Mouse (Mus musculus): ENCODE measurements around the gene Creb3l1.

The Creb3l1 gene

DNA sequence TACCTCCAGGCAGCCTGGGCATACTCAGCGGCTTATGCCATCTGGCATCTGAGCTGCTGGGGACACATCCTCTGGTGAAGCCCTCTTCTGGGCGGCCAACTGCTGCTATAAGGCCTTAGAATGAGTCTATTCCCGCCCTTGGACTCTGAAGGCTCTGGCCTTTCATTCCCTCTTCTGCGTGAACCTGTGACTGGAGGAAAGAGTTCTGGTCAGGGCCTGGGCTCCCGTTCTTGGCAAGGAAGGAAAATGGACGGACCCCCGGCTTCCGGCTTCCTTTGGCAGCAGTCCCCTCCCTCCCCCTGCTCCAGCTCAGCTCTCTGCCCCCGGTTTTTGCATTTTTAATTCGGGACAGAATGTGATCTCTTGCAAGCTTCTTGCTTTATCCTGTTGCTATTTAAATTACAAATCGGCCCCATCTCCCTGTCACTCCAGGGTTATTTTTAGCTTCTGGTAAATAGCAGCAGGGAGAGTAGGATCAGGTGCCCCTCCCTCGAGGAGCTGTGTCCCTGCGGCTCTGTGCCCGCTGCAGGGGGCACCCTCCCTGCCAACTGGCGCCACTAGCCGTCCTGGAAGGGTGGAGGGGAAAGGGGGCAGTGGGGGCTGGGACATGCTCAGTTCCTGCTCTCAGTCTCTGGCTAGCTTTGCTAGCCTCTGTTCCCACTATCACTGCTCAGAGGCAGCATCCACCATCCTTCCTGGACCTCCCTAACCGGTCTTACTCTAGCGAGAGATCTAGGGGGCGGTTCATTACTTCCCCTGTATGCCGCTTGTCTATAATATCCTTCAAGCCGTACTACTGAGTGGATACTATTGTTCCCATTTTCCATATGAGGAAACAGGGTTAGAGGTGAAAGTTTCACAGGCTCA is 52.8 kb downstream of the Creb3l1 start:
- in situ Hi-C loops (cut with MboI; ENCODE audit: low sequenced_read_pairs): no loop called here

DNA sequence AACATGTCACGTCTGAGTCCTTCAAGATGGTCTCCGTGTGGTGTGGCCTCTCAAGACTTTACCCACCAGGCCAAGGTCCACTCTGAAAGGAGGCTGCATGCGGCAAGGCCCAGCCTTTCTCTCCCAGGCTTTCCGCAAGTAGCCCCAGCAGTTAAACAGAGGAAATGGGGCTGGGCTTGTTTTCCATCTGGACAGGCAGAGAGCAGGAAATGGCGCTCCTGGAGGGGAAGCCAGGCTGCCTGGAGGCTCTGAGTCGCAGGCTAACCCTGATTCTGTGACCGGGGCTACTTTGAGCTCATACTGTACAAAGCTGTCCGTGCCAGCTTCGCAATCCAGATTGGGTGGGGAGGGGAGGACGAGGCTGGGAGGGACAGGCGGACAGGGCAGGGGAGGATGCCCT is 56.3 kb downstream of the Creb3l1 start:
- in situ Hi-C loops (cut with MboI; ENCODE audit: low sequenced_read_pairs): no loop called here

DNA sequence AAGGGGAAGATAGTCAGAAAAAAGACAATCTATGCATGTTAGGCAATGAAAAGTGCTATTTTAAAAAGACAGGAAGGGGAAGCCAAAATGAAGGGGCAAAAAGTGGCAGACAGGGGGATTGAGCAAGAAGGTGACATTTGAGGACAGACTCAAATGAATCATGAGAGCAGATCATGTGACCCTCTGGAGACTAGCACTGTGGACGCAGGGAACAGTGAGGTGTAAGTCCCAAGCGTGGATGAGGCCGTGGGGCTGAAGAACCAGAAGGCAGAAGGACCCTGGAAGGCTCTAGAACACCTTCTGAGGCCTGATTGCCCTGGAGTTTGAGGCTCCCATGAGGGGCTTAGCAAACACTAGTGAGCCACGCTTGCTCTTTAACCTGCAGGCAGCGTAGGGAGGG is 57.9 kb downstream of the Creb3l1 start:
- in situ Hi-C loops (cut with MboI; ENCODE audit: low sequenced_read_pairs): no loop called here

DNA sequence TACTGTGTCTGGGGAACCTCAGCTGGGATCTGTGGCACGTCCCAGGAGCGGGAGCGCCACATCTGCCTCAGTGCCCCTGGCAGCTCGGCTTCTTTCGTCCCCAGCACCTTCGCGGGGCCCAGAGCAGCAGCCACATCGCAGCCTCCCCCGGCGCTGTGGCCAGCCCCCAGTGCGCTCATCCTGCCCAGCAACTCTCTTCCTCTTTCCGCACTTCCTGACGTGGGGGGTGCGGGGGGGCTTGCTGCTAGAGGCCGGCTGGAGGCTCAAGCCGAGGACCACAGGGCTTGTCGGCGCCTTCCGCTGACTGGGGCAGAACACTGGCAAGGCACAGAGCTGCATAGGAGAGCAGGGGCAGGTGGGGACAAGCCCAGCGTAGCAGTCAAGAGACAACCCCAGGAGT is 58.9 kb downstream of the Creb3l1 start:
- in situ Hi-C loops (cut with MboI; ENCODE audit: low sequenced_read_pairs): no loop called here

DNA sequence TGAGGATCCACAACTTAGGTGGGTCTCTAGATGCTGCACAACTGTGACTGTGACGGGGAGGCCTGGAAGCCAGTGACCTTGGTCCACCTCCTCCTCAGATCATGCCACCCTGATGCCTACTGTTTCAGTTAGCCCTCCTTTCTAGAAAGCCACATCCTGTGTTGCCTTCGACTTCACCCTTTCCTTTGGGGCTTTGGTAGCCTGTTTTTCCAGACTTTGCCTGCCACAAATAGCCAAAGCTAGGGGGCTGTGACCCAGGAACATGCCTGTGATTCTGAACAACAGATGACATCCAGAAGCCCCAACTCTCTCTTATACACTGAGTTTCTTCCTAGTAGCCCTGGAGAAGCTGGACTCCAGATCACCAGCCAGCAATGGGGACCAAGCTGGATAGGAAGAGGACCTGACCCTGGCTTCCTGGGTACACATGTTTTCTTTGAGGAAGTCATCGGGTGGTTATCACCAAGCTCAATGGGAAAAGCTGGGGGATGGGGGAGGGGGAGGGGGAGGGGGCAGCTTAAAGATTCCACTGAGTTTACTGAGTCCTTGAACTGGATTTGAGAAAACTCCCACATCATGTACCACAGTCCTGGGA is 59.6 kb downstream of the Creb3l1 start:
- in situ Hi-C loops (cut with MboI; ENCODE audit: low sequenced_read_pairs): no loop called here

DNA sequence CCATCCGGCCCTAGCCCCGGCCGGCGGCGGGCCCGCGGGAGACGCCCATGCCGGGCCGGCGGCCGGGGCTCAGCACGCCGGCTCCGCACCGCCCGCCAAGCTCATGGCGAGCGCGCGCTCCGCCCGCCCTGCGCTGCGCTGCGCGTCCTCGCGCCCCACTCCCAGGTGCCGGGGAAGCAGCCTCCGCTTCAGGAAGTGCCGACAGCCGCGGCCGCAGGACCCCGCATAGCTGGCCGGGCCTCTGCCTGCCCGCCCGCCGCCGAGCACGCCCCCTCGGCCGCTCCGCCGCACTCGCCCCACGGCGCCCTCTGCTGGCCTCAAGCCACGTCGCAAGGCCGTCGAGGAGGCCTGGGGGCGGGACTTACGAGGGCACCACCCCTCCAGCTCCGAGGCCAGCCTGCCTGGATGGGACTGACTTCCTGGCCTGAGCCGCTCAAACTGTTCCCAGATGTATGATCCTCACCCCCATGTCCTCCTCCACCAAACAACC is 60.8 kb downstream of the Creb3l1 start:
- in situ Hi-C loops (cut with MboI; ENCODE audit: low sequenced_read_pairs): no loop called here

DNA sequence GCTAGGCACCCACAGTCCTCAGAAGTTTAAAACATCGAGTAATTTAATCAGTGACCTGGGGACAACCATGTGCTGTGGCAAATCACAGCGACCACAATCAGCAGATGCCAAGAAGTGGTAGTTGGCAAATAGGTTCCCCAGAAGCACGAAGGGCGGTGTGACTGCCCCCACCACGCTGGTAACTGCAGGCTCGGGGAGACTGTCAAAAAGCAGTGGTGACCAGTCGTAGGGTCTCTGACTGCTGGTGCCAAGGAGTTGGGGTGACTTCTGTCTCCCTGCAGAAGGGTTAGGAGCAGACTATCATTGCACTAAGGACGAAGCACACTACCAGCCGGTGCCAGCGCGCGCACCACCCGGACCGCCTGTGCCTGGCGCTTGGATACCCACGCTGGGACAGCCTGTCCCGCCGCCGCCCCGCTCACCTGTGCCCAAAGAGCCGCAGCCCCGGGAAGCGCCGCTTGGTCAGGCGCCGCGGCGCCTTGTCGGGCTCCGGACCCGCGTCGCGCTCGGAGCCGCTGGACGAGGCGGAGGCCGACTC is 61.4 kb downstream of the Creb3l1 start:
- in situ Hi-C loops (cut with MboI; ENCODE audit: low sequenced_read_pairs): no loop called here

DNA sequence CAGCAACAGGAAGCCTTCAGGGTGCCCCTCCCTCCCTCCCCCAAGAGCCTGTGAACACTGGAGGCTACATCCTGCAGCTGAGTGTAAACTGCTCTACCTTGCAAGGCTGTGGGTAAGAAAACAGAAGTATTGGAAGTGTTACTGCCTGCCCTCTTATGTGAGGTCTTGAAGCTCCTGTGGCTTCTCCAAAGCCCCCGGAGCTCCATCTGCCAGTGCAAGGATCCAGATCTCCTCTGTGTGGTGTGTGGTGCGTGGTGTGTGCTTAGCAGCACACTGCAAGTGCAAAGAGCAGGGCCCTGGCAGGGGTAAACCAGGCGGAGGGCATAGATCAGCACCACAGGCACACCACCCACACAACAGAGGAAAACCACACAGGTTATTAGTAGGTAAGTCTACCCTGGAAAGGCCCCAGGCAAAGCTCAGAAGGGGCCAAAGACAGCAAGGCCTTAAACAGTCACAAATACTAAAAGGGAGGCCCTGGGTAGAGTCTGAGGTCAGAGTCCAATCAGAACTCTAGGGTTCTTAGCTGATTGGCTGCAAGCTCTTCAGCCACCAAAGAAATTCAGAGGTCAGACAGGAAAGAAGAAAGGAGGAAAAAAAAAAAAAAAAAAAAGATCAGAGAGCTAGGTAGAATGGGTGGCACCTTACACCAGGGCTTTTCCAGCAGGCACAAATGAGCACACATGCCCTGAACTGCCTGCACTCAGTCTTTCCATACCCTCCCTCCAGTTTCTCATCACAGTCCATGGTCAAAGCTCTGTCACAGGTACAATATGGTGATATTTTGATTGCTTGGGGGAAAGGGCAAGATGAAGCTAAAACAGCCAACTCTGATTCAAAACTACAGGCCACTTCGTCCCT is 62.2 kb downstream of the Creb3l1 start:
- in situ Hi-C loops (cut with MboI; ENCODE audit: low sequenced_read_pairs): no loop called here

DNA sequence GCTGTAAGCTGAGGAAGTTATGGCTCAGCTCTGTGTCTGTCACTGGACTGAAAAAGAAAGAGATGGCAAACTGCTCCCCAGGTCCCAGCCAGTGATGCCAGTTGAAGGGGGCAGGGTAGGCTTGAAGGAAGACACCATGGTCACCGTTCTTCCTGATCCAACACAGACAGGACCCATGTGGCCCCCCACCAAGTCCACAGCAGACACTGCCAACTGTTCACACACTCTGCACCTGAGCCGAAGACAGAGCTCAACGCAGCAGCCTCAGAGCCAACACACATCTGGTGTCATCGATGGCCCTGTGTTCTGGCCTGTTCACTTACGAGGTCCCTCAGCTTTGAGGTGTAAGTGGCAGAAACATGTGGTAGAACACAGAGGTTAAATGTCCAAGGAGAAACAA is 63.8 kb downstream of the Creb3l1 start:
- in situ Hi-C loops (cut with MboI; ENCODE audit: low sequenced_read_pairs): no loop called here

DNA sequence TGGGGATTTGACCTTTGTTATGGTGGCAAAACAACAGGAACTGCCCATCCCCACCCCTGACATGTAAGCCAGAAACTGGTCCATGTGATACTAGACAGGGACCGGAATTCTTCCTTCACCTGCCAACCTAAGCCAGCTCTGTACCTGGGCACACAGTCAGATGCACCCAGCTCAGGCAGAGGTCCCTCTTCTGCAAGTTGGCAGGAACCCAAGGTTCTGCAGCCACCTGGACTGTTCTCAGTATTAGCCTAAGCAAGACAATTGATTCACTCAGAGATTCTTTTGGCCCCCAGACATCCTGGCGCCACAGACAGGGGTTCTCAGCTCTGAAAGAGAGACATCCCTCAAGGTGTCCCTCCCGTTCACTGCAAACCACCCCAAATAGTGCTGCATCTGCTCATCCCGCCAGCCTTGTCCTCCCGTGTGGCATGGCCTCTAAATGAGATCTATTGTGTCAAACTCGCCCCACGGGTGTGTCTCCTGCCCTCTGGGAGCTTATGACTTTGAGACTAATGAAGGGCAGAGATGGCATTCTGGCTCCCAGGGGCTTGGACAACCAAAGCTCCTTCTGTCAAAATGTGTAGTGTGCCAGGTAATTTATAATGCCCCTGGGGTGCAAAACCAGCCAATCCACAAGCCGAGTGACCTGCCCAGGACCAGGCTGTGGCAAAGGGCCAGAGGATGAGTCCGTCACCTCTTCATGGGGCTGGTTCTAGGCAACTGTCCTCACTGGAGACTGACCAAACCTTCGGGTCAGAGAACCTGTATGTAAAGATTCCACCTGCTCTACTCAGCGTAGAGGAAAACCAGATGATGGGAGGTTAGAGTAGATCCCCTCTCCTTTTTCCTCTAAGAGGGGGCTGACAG is 64.5 kb downstream of the Creb3l1 start:
- in situ Hi-C loops (cut with MboI; ENCODE audit: low sequenced_read_pairs): no loop called here

DNA sequence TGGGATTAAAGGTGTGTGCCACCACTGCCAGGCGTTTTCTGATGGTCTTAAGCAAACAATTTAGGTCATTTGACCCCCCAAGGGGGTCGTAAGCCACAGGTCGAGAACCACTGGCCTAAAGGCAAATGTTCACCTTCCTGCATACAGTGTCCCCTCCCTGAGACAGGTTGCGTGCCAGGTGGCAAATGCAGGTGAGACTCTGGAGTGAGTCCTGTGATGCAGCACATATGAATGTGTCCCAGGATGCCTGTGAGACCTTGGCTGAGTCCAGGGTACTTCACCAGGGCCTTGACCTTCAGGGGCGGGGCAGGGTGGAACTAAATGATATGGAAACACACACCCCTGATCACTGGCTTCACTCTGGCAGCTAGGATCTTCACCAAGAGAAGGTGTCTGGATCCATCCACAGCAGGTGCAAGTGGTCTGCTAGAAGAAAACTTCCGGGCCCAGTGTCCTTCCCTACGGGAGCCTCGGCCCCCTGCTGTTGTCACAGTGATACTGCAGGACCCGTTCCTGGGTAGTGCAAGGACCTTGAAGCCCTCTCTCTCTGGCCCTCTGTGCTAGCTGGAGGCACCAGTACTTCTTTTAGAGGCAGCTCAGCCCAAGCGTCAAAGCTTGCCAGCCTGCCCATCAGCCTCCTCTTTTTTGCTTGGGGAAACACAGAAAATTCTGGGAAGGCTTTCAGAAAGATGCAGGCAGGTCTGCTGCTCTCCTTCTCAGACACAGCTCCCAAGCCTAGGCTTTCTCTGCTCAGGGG is 65.4 kb downstream of the Creb3l1 start:
- in situ Hi-C loops (cut with MboI; ENCODE audit: low sequenced_read_pairs): no loop called here

DNA sequence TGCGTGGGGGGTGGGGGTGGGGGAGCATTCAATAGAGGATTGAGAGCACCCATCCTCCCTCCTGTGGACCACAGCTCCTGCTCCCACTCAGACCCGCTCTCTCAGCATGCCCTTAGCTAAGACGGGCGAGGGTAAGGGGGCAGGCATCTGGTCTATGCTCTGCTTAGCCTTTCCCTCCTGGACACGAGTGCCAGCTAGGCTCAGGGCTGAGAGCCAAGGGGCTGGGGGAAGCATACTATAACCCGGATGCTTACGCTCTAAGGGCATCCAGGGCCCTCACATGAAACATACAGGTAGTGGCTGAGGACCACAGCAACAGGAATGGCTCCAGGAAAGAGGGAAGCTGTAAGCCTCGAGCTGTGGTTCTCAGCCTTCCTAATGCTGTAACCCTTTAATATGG is 66.3 kb downstream of the Creb3l1 start:
- in situ Hi-C loops (cut with MboI; ENCODE audit: low sequenced_read_pairs): no loop called here

DNA sequence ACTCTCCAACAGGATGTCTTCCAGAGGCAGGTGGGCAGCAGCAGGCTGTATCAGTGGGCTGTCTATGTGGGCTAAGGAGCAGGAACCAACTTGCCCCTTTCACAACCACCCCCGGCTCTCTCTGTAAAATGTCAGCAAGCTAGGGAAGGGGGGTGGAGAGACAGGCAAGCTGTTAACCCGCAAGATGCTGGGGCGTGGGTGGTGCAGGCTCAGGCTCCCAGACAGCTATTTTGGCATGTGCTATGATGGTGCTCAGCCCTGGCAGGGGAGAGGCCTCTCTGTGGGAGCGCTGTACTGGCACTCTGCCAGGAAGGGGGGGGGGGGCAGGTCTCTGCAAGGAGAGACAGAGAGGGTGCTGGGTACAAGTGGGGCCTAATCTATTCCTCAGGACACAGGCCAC is 67.2 kb downstream of the Creb3l1 start:
- in situ Hi-C loops (cut with MboI; ENCODE audit: low sequenced_read_pairs): no loop called here

DNA sequence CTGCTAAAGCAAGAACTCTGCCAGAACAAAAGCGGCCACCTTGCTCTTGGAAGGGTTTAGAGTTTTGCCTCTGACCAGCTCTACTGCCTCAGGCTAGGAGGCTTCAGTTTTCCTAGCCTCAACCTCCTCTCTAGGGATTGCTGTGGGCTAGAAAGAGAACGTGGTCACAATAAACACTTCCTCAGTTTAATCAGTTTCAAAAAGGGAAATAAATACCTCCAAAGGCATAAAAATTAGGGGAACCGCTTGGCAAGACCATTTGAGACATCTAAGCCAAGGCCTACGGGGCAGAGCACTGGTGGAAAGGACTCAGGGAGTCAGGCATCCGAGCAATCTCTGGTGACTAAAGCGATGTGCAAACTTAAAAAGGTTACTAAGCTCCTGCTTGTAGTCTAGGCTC is 68.4 kb downstream of the Creb3l1 start:
- in situ Hi-C loops (cut with MboI; ENCODE audit: low sequenced_read_pairs): no loop called here

DNA sequence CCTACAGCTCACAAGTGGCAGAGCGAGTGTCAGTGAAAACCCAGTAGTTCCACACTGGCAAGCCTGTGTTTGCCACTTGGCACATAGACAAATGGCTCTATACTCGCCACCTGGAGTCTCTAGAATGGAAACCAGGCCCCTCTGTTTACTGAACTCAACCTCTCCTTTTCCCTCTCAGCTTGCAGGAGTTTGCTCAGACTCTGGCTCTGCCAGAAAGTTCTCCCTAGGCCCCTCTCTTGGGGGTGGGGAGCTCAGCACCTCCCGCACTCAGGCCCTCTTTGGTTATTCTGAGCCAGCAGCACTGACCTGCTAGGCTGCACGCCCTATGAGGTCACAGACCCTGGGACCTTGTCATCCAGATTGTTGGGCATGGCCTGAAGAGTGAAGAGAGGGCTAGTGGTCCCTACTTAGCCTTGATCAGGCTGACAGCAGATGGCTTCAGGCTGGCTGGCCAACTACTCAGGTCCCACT is 69.1 kb downstream of the Creb3l1 start:
- in situ Hi-C loops (cut with MboI; ENCODE audit: low sequenced_read_pairs): no loop called here

DNA sequence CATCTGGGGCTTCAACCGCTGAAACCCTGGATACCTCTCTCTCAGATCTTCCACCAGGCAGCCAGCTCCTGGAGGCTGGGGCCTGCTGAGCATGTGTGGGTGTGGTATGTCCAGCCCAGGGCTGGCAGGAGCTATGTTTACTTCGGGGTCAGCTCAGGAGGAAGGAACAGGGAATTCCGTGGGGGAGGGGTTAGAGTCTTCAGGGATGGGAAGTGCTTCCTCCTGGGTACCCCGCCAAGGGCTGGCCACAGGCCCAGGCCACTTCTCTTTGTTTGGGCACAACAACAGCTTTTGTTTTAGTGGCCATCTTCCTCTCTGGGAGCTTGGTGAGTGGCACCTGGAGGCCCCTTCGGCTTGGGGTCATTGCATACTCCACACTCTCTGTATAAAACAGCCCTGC is 70.5 kb downstream of the Creb3l1 start:
- in situ Hi-C loops (cut with MboI; ENCODE audit: low sequenced_read_pairs): no loop called here

DNA sequence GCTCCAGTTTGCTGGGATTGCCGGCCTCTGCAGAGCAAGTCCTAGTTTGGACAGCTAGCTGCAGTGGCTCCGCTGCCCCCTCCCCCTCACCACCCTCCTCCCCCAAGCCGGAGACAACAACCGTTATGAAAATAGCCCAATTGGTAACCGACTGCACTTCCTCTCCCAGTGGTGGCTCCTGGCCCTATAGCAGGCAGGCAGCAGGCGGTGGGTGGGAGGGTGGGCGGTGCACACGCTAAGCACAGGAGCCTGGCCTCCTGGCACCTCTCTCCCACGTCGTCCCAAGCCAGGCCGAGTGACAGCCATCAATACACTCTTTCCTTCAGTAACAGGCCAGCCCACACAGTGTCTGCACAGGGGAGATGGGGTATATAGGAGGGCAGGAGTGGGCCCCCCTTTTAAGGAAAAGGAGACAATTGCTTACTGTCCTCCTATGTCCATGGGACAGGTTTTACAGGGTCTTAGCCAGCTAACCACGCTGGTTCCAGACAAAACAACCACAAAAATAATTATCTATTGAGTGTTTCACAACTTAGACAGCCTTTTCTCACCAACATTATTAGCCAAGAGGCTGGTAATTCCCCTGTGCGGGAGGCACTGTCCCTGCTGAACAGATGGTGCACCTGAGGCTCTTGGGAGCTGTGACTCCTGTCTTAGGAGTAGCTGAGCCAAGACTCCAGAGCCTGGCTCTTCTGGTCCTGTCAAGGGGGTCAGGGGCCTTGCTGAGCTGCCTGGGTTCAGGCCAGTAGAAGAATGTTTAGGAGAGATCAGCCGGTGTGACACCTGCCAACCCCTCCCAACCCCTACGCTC is 73.8 kb downstream of the Creb3l1 start:
- in situ Hi-C loops (cut with MboI; ENCODE audit: low sequenced_read_pairs): no loop called here

DNA sequence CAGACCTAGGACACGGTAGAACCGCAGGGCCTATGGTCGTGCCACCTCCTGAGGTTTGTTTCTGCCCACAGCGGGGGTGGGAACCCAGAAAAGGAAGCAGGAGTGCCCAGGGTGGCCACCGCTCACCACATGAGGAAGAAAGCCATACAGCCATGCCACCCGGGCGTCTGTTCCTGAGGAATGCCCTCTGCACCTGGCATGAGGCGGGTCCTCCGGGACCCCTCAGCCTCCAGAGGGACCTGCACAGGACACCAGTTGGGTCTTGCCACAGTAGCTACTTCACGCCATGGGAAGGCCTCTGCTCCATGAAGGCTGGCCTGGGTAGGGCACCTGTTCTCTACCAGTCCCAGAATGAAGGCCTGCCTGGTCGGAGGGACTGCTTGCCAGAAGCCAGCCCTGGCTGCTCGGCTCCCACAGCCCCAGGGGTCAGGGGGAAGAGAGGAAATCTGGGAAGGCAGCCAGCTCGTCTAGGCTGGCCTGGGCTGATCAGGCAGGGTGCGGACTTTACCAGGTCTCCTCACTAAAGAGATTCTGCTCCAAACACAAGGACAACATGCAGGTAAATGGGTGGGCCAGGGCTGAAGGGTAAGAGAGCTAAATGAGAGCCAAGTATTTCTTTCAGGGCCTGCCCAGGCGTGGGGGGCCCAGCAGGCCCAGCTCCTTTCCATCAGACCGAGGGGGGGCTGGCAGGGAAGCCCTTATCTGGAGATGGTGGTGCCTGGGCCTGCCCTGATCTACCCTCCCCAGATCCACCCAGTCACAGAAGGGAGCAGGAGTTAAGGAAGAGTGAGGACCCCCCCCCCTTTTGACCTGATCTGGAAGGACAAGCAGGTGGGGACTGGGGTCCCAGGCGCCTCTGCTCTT is 74.7 kb downstream of the Creb3l1 start:
- in situ Hi-C loops (cut with MboI; ENCODE audit: low sequenced_read_pairs): no loop called here

Measured in CH12F3 (cell line).